Mouse (Mus musculus): Measurements from ENCODE around the gene H2al1e. TPM values are rescaled to one million over a fixed set of nuclear protein-coding genes. Genes with fewer than 3 reads are reported as not detected.
"Not testable (repeated sequence)": the region's sequence is repeated elsewhere in the genome, so short reads cannot be mapped to it uniquely, and the experiment has no call there.

The H2al1e gene
- not detected in 2 replicates for polyA plus RNA-seq (2016; fragmentation: Nextera tagmentation; extraction: Ambion mirVana)

GRCm38 (mm10) chrX:11311634-11312033 lies at the start of gene H2al1e:
Gene H2al1e (plus strand): TSS chrX:11311934.
- H3K27ac ChIP-seq; H3K9me3 ChIP-seq; H3K36me3 ChIP-seq (replicated peaks); H3K27me3 ChIP-seq (ENCODE audit: poor library complexity, severe bottlenecking); DNase-seq (ENCODE audit: extremely low spot score, low spot score); H3K4me1 ChIP-seq; H3K4me3 ChIP-seq: not testable (repeated sequence)
- no CpG with 5 or more reads among the region's 3 CpGs for WGBS

DNA sequence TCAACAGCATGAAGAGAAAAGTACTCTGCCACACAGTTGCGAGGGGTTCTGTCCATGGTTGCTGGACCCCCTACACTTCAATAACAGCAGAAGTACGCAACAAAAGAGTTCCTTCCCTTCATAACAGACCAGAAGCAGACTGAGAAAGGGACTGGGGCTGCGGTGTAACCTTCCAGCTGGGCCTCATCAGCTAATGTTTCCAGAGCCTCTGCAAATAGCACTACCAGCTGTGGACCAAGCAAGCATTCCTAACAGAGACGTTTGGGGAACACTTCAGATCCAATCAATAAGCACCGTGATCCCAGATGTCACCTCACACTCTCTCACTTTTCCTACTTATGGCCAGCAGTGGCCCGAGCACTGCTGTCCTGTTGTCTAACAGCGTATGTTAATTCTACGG lies 46.8 kb upstream of the H2al1e start:
- Histone ChIP-seq H3K9me3 (no peaks in the 10 kb centered on the region), H3K27ac (no peak overlapping the region), H3K36me3 (replicated peaks) (no peaks in the 10 kb centered on the region), H3K4me3 (no peak overlapping the region), H3K27me3 (ENCODE audit: poor library complexity, severe bottlenecking) (peaks cover 90% of the 10 kb centered on the region), H3K4me1 (no peaks in the 10 kb centered on the region)
- WGBS: 84% methylated on average over 8 of the region's 8 CpGs
- DNase-seq (ENCODE audit: extremely low spot score, low spot score): no peak

- Histone ChIP-seq H3K27ac (no peak overlapping the region), H3K36me3 (replicated peaks) (no peaks in the 10 kb centered on the region), H3K9me3 (no peaks in the 10 kb centered on the region), H3K4me1 (no peaks in the 10 kb centered on the region), H3K27me3 (ENCODE audit: poor library complexity, severe bottlenecking) (peaks cover 84% of the 10 kb centered on the region), H3K4me3 (no peak overlapping the region)
- WGBS: 72% methylated on average over 7 of the region's 7 CpGs
- no peak for DNase-seq (ENCODE audit: extremely low spot score, low spot score)
Observed at GRCm38 (mm10) chrX:11267791-11268190, 43.9 kb upstream of the H2al1e start.

DNA sequence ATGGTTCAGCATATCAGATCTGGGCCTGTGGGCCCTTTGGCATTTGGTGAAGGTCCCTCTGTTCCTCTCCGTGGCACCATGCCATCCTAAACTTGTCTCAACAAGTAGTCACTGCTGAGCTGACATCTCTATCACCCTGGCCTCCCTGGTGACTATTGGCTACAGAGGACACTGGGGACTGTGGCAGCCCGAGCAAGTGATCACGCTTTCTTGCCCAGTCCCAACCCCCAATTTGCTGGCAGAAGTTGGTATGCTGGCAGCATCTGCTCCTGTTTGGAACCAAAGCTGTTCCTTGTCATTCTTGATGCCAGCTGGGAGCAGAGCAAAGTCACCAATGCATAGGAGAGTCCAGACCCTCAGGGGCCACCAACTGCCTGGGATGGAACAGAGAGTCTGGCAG lies 42.7 kb upstream of the H2al1e start:
- H3K4me3 ChIP-seq: no peak overlapping the region
- H3K4me1 ChIP-seq: no peaks in the 10 kb centered on the region
- no peaks in the 10 kb centered on the region for H3K36me3 ChIP-seq (replicated peaks)
- WGBS: 84% methylated on average over 3 of the region's 3 CpGs
- no peak overlapping the region for H3K27ac ChIP-seq
- H3K9me3 ChIP-seq: no peaks in the 10 kb centered on the region
- peaks cover 89% of the 10 kb centered on the region for H3K27me3 ChIP-seq (ENCODE audit: poor library complexity, severe bottlenecking)
- DNase-seq (ENCODE audit: extremely low spot score, low spot score): no peak

DNA sequence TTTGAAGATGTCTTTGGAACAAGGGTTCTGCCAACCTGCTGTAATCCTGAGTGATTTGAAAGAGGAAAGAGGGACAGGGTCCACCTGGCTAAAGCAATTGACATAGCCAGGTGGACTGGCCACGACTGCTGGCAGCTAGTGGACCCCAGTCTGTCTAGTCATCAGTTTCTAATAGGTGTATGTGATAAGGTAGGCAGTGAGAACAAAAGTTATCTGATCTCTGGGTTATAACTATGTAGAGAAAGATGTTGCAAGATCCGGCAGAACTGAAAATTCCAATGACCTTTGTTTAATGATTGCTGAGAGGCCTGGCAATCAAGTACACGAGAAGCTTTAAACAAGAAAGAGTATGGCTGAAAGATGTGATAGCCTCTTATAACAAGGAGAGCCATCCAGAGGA lies 38.5 kb upstream of the H2al1e start:
- DNase-seq (ENCODE audit: extremely low spot score, low spot score): no peak
- 83% methylated on average over 3 of the region's 3 CpGs for WGBS
- Histone ChIP-seq H3K4me1 (no peaks in the 10 kb centered on the region), H3K36me3 (replicated peaks) (no peaks in the 10 kb centered on the region), H3K4me3 (no peak overlapping the region), H3K9me3 (no peaks in the 10 kb centered on the region), H3K27me3 (ENCODE audit: poor library complexity, severe bottlenecking) (peaks cover 76% of the 10 kb centered on the region), H3K27ac (no peak overlapping the region)

- no peak overlapping the region for H3K4me3 ChIP-seq
- 82% methylated on average over 6 of the region's 6 CpGs for WGBS
- no peak for DNase-seq (ENCODE audit: extremely low spot score, low spot score)
- no peak overlapping the region for H3K27ac ChIP-seq
- H3K36me3 ChIP-seq (replicated peaks): no peaks in the 10 kb centered on the region
- H3K27me3 ChIP-seq (ENCODE audit: poor library complexity, severe bottlenecking): peaks cover 71% of the 10 kb centered on the region
- no peaks in the 10 kb centered on the region for H3K9me3 ChIP-seq
- no peaks in the 10 kb centered on the region for H3K4me1 ChIP-seq
Observed at GRCm38 (mm10) chrX:11277083-11277482, 34.7 kb upstream of the H2al1e start.

DNA sequence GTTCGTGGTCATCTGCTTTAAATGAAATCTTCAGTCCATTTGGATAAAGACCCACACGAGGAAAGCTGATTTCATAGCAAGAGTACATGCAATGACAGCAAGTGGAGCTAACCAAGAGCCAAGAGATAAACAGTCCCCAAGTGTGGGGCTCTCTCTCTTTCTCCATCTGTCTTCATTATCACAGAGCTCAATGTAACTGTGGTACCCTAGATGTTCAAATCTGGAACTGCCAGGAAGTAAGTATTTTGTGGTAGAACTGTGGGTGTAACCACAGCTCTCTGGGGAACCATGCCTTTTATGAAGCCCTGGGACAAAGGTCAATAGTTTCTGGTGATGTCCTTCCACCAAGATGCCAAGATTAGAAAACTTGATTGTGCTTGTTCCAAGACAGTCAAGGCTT lies 31.0 kb upstream of the H2al1e start:
- WGBS: 80% methylated on average over 2 of the region's 2 CpGs
- no peaks in the 10 kb centered on the region for H3K36me3 ChIP-seq (replicated peaks)

DNA sequence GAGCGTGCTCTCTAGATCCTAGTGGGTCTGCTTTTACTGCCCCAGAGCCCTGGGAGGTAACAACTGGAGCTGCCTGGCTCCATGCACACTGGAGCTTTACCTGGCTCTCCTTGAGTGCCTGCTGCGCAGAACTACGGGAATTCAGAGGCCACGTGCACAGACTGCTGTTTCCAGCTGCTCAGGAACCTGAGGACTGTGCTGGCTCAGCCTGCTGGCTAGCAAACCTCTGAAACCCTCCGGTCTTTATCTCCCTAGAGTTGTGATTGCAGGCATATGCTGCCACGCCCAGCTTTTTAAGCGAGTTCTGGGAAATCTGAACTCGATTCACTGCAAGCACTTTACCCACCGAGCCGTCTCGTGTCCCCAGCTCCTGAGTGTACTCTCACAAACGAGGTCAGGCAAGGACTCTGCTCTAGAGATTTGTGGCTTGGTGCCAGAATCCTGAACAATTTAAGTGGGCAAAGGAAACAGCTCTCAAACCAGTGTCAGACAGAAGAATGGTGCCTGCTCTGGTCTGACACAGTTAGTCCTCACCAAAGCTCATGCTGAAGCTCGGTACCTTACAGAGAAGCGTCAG lies 23.3 kb upstream of the H2al1e start:
- no peak overlapping the region for H3K4me3 ChIP-seq
- H3K4me1 ChIP-seq: no peaks in the 10 kb centered on the region
- no peak for DNase-seq (ENCODE audit: extremely low spot score, low spot score)
- H3K9me3 ChIP-seq: peaks cover 3% of the 10 kb centered on the region; the same call in 1 of the 2 replicates
- WGBS: 89% methylated on average over 14 of the region's 14 CpGs
- H3K27me3 ChIP-seq (ENCODE audit: poor library complexity, severe bottlenecking): peaks cover 70% of the 10 kb centered on the region
- H3K27ac ChIP-seq: no peak overlapping the region
- no peaks in the 10 kb centered on the region for H3K36me3 ChIP-seq (replicated peaks)

More for the DNA sequence above, 31.0 kb upstream of the H2al1e start:
- H3K27me3 ChIP-seq (ENCODE audit: poor library complexity, severe bottlenecking): peaks cover 54% of the 10 kb centered on the region
- no peak overlapping the region for H3K27ac ChIP-seq
- no peak for DNase-seq (ENCODE audit: extremely low spot score, low spot score)
- H3K9me3 ChIP-seq: peaks cover 3% of the 10 kb centered on the region; the same call in 1 of the 2 replicates
- no peaks in the 10 kb centered on the region for H3K4me1 ChIP-seq
- H3K4me3 ChIP-seq: no peak overlapping the region

- Histone ChIP-seq H3K4me3 (no peak overlapping the region), H3K27ac (no peak overlapping the region), H3K27me3 (ENCODE audit: poor library complexity, severe bottlenecking) (peaks cover 76% of the 10 kb centered on the region), H3K4me1 (no peaks in the 10 kb centered on the region), H3K36me3 (replicated peaks) (no peaks in the 10 kb centered on the region), H3K9me3 (no peaks in the 10 kb centered on the region)
- no peak for DNase-seq (ENCODE audit: extremely low spot score, low spot score)
- WGBS: 44% methylated on average over 4 of the region's 4 CpGs
Observed at GRCm38 (mm10) chrX:11289244-11289643, 22.5 kb upstream of the H2al1e start.

DNA sequence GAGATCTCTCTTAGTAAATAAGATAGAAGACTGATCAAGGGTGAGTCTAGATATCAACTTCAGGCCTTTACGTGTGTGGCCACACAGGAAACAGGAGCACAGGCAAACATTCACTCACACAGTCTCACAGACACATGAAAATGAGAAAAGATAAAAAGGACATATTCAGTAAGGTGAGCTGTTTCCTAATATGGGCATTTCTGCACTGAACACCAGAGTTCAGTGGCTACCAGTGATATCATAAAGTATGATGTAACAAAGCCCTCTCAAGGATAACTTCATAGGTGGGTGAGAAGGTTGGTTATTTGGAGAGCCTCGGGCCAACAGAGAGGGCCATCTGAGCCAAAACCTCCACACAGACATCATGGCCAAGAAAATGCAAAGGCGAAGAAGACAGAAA lies 12.8 kb upstream of the H2al1e start, which contains the start of gene H2al1a:
Gene H2al1a (plus strand): TSS at position 301 of the 400 bp plus-strand sequence.
- not testable (repeated sequence) for H3K4me1 ChIP-seq; H3K27ac ChIP-seq; H3K36me3 ChIP-seq (replicated peaks); H3K4me3 ChIP-seq; DNase-seq (ENCODE audit: extremely low spot score, low spot score); H3K9me3 ChIP-seq
- peaks cover 32% of the 10 kb centered on the region for H3K27me3 ChIP-seq (ENCODE audit: poor library complexity, severe bottlenecking)
- WGBS: no CpG with 5 or more reads among the region's 3 CpGs

GRCm38 (mm10) chrX:11302132-11302531 lies 9.6 kb upstream of the H2al1e start, which contains the start of gene H2al1b:
Gene H2al1b (plus strand): TSS chrX:11302432.
- H3K4me3 ChIP-seq; DNase-seq (ENCODE audit: extremely low spot score, low spot score); H3K36me3 ChIP-seq (replicated peaks); H3K9me3 ChIP-seq; H3K4me1 ChIP-seq; H3K27ac ChIP-seq; H3K27me3 ChIP-seq (ENCODE audit: poor library complexity, severe bottlenecking): not testable (repeated sequence)
- WGBS: 93% methylated on average over 1 of the region's 3 CpGs

DNA sequence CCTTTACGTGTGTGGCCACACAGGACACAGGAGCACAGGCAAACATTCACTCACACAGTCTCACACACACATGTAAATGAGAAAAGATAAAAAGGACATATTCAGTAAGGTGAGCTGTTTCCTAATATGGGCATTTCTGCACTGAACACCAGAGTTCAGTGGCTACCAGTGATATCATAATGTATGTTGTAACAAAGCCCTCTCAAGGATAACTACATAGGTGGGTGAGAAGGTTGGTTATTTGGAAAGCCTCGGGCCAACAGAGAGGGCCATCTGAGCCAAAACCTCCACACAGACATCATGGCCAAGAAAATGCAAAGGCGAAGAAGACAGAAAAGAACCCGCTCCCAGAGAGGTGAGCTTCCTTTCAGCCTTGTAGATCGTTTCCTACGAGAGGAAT lies 6.4 kb upstream of the H2al1e start, which contains the start of gene H2al1c:
Gene H2al1c (plus strand): TSS at position 301 of the 400 bp plus-strand sequence.
- H3K27ac ChIP-seq; DNase-seq (ENCODE audit: extremely low spot score, low spot score); H3K4me1 ChIP-seq; H3K4me3 ChIP-seq; H3K27me3 ChIP-seq (ENCODE audit: poor library complexity, severe bottlenecking); H3K9me3 ChIP-seq; H3K36me3 ChIP-seq (replicated peaks): not testable (repeated sequence)
- 88% methylated on average over 1 of the region's 6 CpGs for WGBS

GRCm38 (mm10) chrX:11308524-11308923 lies 3.2 kb upstream of the H2al1e start, which contains the start of gene H2al1d:
Gene H2al1d (plus strand): TSS chrX:11308824.
- H3K9me3 ChIP-seq; H3K36me3 ChIP-seq (replicated peaks); H3K27me3 ChIP-seq (ENCODE audit: poor library complexity, severe bottlenecking); H3K4me1 ChIP-seq; DNase-seq (ENCODE audit: extremely low spot score, low spot score); H3K27ac ChIP-seq; H3K4me3 ChIP-seq: not testable (repeated sequence)
- no CpG with 5 or more reads among the region's 6 CpGs for WGBS

DNA sequence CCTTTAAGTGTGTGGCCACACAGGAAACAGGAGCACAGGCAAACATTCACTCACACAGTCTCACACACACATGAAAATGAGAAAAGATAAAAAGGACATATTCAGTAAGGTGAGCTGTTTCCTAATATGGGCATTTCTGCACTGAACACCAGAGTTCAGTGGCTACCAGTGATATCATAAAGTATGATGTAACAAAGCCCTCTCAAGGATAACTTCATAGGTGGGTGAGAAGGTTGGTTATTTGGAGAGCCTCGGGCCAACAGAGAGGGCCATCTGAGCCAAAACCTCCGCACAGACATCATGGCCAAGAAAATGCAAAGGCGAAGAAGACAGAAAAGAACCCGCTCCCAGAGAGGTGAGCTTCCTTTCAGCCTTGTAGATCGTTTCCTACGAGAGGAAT lies 3.1 kb downstream of the H2al1e start, which contains the start of gene H2al1f:
Gene H2al1f (plus strand): TSS at position 301 of the 400 bp plus-strand sequence.
- DNase-seq (ENCODE audit: extremely low spot score, low spot score); H3K9me3 ChIP-seq; H3K4me3 ChIP-seq; H3K4me1 ChIP-seq; H3K27ac ChIP-seq; H3K36me3 ChIP-seq (replicated peaks); H3K27me3 ChIP-seq (ENCODE audit: poor library complexity, severe bottlenecking): not testable (repeated sequence)
- WGBS: no CpG with 5 or more reads among the region's 6 CpGs

Data from forebrain, embryonic 10.5 days (tissue).